Mouse (Mus musculus) C2C12 (cell line): ENCODE measurements at regions not wholly inside any gene's neighbourhood (a gene's known extent, or its start where the extent isn't known, plus 50 kb on each side); places are given as distances from the start of the nearest gene placed in this dataset.
"Not testable (repeated sequence)": the region's sequence is repeated elsewhere in the genome, so short reads cannot be mapped to it uniquely, and the experiment has no call there.

Experiments used
- H3K27me3 ChIP-seq: one replicate; pipeline ENCODE4 v1.6.1; 2011; ENCODE audit not compliant: control insufficient read depth, insufficient read depth, insufficient read length
- H3K36me3 ChIP-seq: one replicate; pipeline ENCODE4 v1.6.1; 2011; ENCODE audit not compliant: control insufficient read depth, insufficient read depth
- H3K4me3 ChIP-seq: one replicate; pipeline ENCODE4 v1.5.1; 2011; ENCODE audit warnings: mild to moderate bottlenecking, control low read depth; ENCODE audit not compliant: poor library complexity, insufficient read depth, severe bottlenecking
- H3K79me2 ChIP-seq: one replicate; pipeline ENCODE4 v1.6.1; 2011; ENCODE audit not compliant: control insufficient read depth, insufficient read depth
- H3K79me3 ChIP-seq: one replicate; pipeline ENCODE4 v1.6.1; 2011; ENCODE audit warnings: low read depth, control low read depth
- H3ac ChIP-seq: one replicate; pipeline ENCODE3; 2011; ENCODE audit warnings: low read depth; ENCODE audit not compliant: control insufficient read depth, insufficient read length
- CEBPB ChIP-seq: IDR thresholded peaks from one replicate; pipeline ENCODE4 v1.6.1; 2011; ENCODE audit warnings: low read depth, mild to moderate bottlenecking, control low read depth, moderate library complexity
- CTCF ChIP-seq: IDR thresholded peaks from one replicate; pipeline ENCODE4 v1.5.1; 2011; ENCODE audit not compliant: control insufficient read depth, insufficient read depth, insufficient read length
- FOSL1 ChIP-seq: IDR thresholded peaks from one replicate; pipeline ENCODE4 v1.8.0; 2011; ENCODE audit warnings: mild to moderate bottlenecking, low read length; ENCODE audit not compliant: poor library complexity, insufficient read depth, severe bottlenecking
- MAX ChIP-seq: IDR thresholded peaks from one replicate; pipeline ENCODE4 v1.6.1; 2011; ENCODE audit warnings: mild to moderate bottlenecking, control low read depth
- MYOD1 ChIP-seq: IDR thresholded peaks from one replicate; pipeline ENCODE4 v1.6.1; 2011; ENCODE audit warnings: low read depth; ENCODE audit not compliant: control insufficient read depth, insufficient read length
- MYOG ChIP-seq: IDR thresholded peaks from one replicate; pipeline ENCODE4 v1.6.1; 2011; ENCODE audit not compliant: control insufficient read depth, insufficient read length; ENCODE audit errors: extremely low read depth
- USF1 ChIP-seq: IDR thresholded peaks from one replicate; pipeline ENCODE4 v1.6.1; 2011; ENCODE audit warnings: low read depth, mild to moderate bottlenecking, control low read depth, moderate library complexity

- Histone ChIP-seq H3ac (no peak overlapping the region), H3K4me3 (no peak overlapping the region), H3K27me3 (no peaks in the 10 kb centered on the region), H3K79me2 (no peaks in the 10 kb centered on the region), H3K79me3 (no peaks in the 10 kb centered on the region), H3K36me3 (no peaks in the 10 kb centered on the region)
- TF ChIP-seq FOSL1, result no peak
- no peak for TF ChIP-seq MAX
These were observed 77.7 kb upstream of the Adtrp start for GRCm38 (mm10) chr13:41925211-41925610.

- no peak overlapping the region for H3K4me3 ChIP-seq
- TF ChIP-seq MYOG (no peak), CTCF (no peak), FOSL1 (no peak), MAX (no peak), CEBPB (no peak)
- no peak overlapping the region for H3ac ChIP-seq
- no peaks in the 10 kb centered on the region for H3K79me3 ChIP-seq
- H3K36me3 ChIP-seq, result no peaks in the 10 kb centered on the region
- no peaks in the 10 kb centered on the region for H3K27me3 ChIP-seq
- H3K79me2 ChIP-seq, result no peaks in the 10 kb centered on the region
These were observed 73.7 kb upstream of the Adtrp start for GRCm38 (mm10) chr13:41921178-41921577.

- TF ChIP-seq CTCF (no peak), CEBPB (no peak), FOSL1 (no peak), MYOD1 (no peak), USF1 (no peak), MAX (no peak), MYOG (no peak)
- H3ac ChIP-seq, result no peak overlapping the region
- no peaks in the 10 kb centered on the region for H3K27me3 ChIP-seq
These were observed 71.0 kb upstream of the Adtrp start for GRCm38 (mm10) chr13:41918525-41918924.

GRCm38 (mm10) chr13:41915816-41916215, 68.3 kb upstream of the Adtrp start:
- H3ac ChIP-seq, H3K79me3 ChIP-seq, H3K79me2 ChIP-seq, H3K36me3 ChIP-seq, H3K4me3 ChIP-seq, H3K27me3 ChIP-seq: not testable (repeated sequence)

More at GRCm38 (mm10) chr13:41918525-41918924, 71.0 kb upstream of the Adtrp start:
- H3K4me3 ChIP-seq, result no peak overlapping the region
- no peaks in the 10 kb centered on the region for H3K79me2 ChIP-seq
- no peaks in the 10 kb centered on the region for H3K79me3 ChIP-seq
- H3K36me3 ChIP-seq, result no peaks in the 10 kb centered on the region

- no peak overlapping the region for H3ac ChIP-seq
- H3K4me3 ChIP-seq, result no peak overlapping the region
- no peaks in the 10 kb centered on the region for H3K79me2 ChIP-seq
- H3K27me3 ChIP-seq, result no peaks in the 10 kb centered on the region
- TF ChIP-seq MYOD1 (peak; percentile 70), MYOG (no peak)
- H3K79me3 ChIP-seq, result no peaks in the 10 kb centered on the region
- no peaks in the 10 kb centered on the region for H3K36me3 ChIP-seq
These were observed 63.3 kb upstream of the Adtrp start for GRCm38 (mm10) chr13:41910736-41911135.

GRCm38 (mm10) chr13:41910236-41910635, 62.8 kb upstream of the Adtrp start:
- Histone ChIP-seq H3K36me3 (no peaks in the 10 kb centered on the region), H3ac (no peak overlapping the region)
- TF ChIP-seq MYOG (no peak), CTCF (no peak), MAX (no peak), USF1 (no peak)

GRCm38 (mm10) chr13:41907027-41907426, 59.5 kb upstream of the Adtrp start:
- Histone ChIP-seq H3K4me3 (no peak overlapping the region), H3K36me3 (no peaks in the 10 kb centered on the region), H3K79me3 (no peaks in the 10 kb centered on the region), H3K79me2 (no peaks in the 10 kb centered on the region), H3ac (no peak overlapping the region), H3K27me3 (no peaks in the 10 kb centered on the region)
- TF ChIP-seq FOSL1 (no peak), CEBPB (no peak), CTCF (no peak)

More at GRCm38 (mm10) chr13:41910236-41910635, 62.8 kb upstream of the Adtrp start:
- Histone ChIP-seq H3K79me3 (no peaks in the 10 kb centered on the region), H3K79me2 (no peaks in the 10 kb centered on the region), H3K27me3 (no peaks in the 10 kb centered on the region), H3K4me3 (no peak overlapping the region)
